Mouse (Mus musculus) small intestine, adult 2 months (tissue): ENCODE measurements around the gene Zfp811.

Experiments
- CTCF ChIP-seq: fragments of 200-500 bp; IDR thresholded peaks from 2 replicates; pipeline ENCODE4 v1.5.1; 2012; ENCODE audit warnings: low read depth, mild to moderate bottlenecking, control low read depth, inconsistent platforms, low read length, moderate library complexity, mixed read lengths; ENCODE audit not compliant: insufficient replicate concordance, insufficient read length; ENCODE audit errors: extremely low read depth
- POLR2A ChIP-seq: fragments of 200-500 bp; IDR thresholded peaks from 2 replicates; pipeline ENCODE4 v1.6.1; 2012; ENCODE audit warnings: low read depth, mild to moderate bottlenecking, control low read depth, inconsistent platforms, low read length, moderate library complexity

- no peak for TF ChIP-seq CTCF
- TF ChIP-seq POLR2A = no peak
Measured at GRCm38 (mm10) chr17:32816074-32816784, 6.5 kb upstream of the Zfp811 start.
